Mouse (Mus musculus) CH12.LX (cell line): ENCODE data around the gene Anapc16. TPM values are rescaled to one million over a fixed set of nuclear protein-coding genes. Genes with fewer than 3 reads are reported as not detected.

Experiments used
- DNase-seq: peaks from one replicate; pipeline ENCODE4 v3.0.0-alpha.2; 2013; ENCODE audit errors: extremely low read depth
- H3K27ac ChIP-seq: 2 replicates; pipeline ENCODE4 v1.5.1; 2012; ENCODE audit warnings: low read depth, mild to moderate bottlenecking, control low read depth, moderate library complexity; ENCODE audit not compliant: insufficient read depth
- H3K27me3 ChIP-seq: replicated peaks from 2 replicates; pipeline ENCODE3; 2012; ENCODE audit warnings: inconsistent platforms
- H3K36me3 ChIP-seq, 2 experiments: replicated peaks in 1 of 2; 2 replicates each; pipeline versions ENCODE3 to v1.6.1; 2012; ENCODE audit warnings: inconsistent platforms in 1 of 2, low read length in 1 of 2, mild to moderate bottlenecking in 1 of 2, mixed read lengths in 1 of 2, moderate library complexity in 1 of 2; ENCODE audit not compliant: control insufficient read depth in 1 of 2, insufficient read depth in 1 of 2
- H3K4me1 ChIP-seq, 2 experiments: 2 replicates each; pipeline ENCODE4 v1.6.1; 2012; ENCODE audit warnings: inconsistent platforms in 1 of 2, moderate library complexity in 1 of 2; ENCODE audit not compliant: insufficient read depth in 2 of 2, control insufficient read depth in 1 of 2
- H3K4me2 ChIP-seq: 2 replicates; pipeline ENCODE4 v1.6.1; 2012; ENCODE audit warnings: low read depth, mild to moderate bottlenecking, control low read depth; ENCODE audit not compliant: poor library complexity, insufficient read depth, severe bottlenecking
- H3K4me3 ChIP-seq, 3 experiments: fragments of 150-350 bp in 1 of 3; sonication (generic) in 1 of 3; replicated peaks in 1 of 3; 2 replicates each; pipeline versions ENCODE3 to v1.5.1; 2011 to 2012; ENCODE audit warnings: low read depth in 2 of 3, low read length in 2 of 3, mild to moderate bottlenecking in 2 of 3, moderate library complexity in 2 of 3, control low read depth in 1 of 3, improper control_type of control experiment in 1 of 3, inconsistent platforms in 1 of 3, mixed read lengths in 1 of 3; ENCODE audit not compliant: poor library complexity in 1 of 3
- H3K79me2 ChIP-seq: replicated peaks from 2 replicates; pipeline ENCODE4 v1.6.1; 2012; ENCODE audit warnings: mild to moderate bottlenecking, moderate library complexity; ENCODE audit not compliant: control insufficient read depth, poor library complexity, insufficient read depth, severe bottlenecking; ENCODE audit errors: extremely low read depth
- H3K9ac ChIP-seq: 2 replicates; pipeline ENCODE4 v1.6.1; 2012; ENCODE audit warnings: low read depth, mild to moderate bottlenecking, control low read depth, moderate library complexity; ENCODE audit not compliant: insufficient read depth
- H3K9me3 ChIP-seq: replicated peaks from 2 replicates; pipeline ENCODE3; 2012; ENCODE audit warnings: low read length, inconsistent platforms, mixed read lengths
- CHD2 ChIP-seq: IDR thresholded peaks from 2 replicates; pipeline ENCODE4 v1.6.1; 2011; ENCODE audit warnings: low read length, improper control_type of control experiment
- CTCF ChIP-seq, 2 experiments: IDR thresholded peaks in 1 of 2; conservative IDR thresholded peaks in 1 of 2; 2 replicates each; pipeline ENCODE4 v1.5.1; 2011 to 2012; ENCODE audit warnings: low read depth in 2 of 2, low read length in 2 of 2, improper control_type of control experiment in 1 of 2, inconsistent platforms in 1 of 2, mild to moderate bottlenecking in 1 of 2, moderate library complexity in 1 of 2
- EP300 ChIP-seq: IDR thresholded peaks from 2 replicates; pipeline ENCODE4 v1.6.1; 2011; ENCODE audit warnings: low read length, improper control_type of control experiment
- ETS1 ChIP-seq: conservative IDR thresholded peaks from 2 replicates; pipeline ENCODE4 v1.6.1; 2012; ENCODE audit warnings: low read depth, mild to moderate bottlenecking, inconsistent platforms, low read length, improper control_type of control experiment, moderate library complexity
- GABPA ChIP-seq: IDR thresholded peaks from 2 replicates; pipeline ENCODE4 v1.6.1; 2012; ENCODE audit warnings: low read depth, low read length, improper control_type of control experiment, inconsistent platforms; ENCODE audit not compliant: insufficient replicate concordance
- HCFC1 ChIP-seq: IDR thresholded peaks from 2 replicates; pipeline ENCODE4 v1.6.1; 2012; ENCODE audit warnings: low read depth, mild to moderate bottlenecking, inconsistent platforms, low read length, improper control_type of control experiment
- JUN ChIP-seq: IDR thresholded peaks from 2 replicates; pipeline ENCODE4 v1.6.1; 2011; ENCODE audit warnings: low read depth, mild to moderate bottlenecking, low read length, improper control_type of control experiment, moderate library complexity; ENCODE audit not compliant: insufficient read depth
- JUND ChIP-seq: conservative IDR thresholded peaks from 2 replicates; pipeline ENCODE4 v1.6.1; 2011; ENCODE audit warnings: low read depth, low read length, improper control_type of control experiment
- MAFK ChIP-seq: IDR thresholded peaks from 2 replicates; pipeline ENCODE4 v1.6.1; 2011; ENCODE audit warnings: low read length, improper control_type of control experiment; ENCODE audit not compliant: insufficient replicate concordance
- MAZ ChIP-seq: IDR thresholded peaks from 2 replicates; pipeline ENCODE4 v1.6.1; 2012; ENCODE audit warnings: low read depth, mild to moderate bottlenecking, inconsistent platforms, low read length, improper control_type of control experiment, moderate library complexity
- MEF2A ChIP-seq: IDR thresholded peaks from 2 replicates; pipeline ENCODE4 v1.6.1; 2014; ENCODE audit warnings: low read depth, mild to moderate bottlenecking, inconsistent platforms, low read length, improper control_type of control experiment, borderline replicate concordance
- MYC ChIP-seq: IDR thresholded peaks from 2 replicates; pipeline ENCODE4 v1.6.1; 2011; ENCODE audit warnings: low read depth, mild to moderate bottlenecking, improper control_type of control experiment, low read length
- NRF1 ChIP-seq: IDR thresholded peaks from 2 replicates; pipeline ENCODE4 v1.6.1; 2014; ENCODE audit warnings: low read depth, mild to moderate bottlenecking, inconsistent platforms, low read length, improper control_type of control experiment, moderate library complexity
- SMC3 ChIP-seq: IDR thresholded peaks from 2 replicates; pipeline ENCODE4 v1.6.1; 2011; ENCODE audit warnings: low read depth, low read length, improper control_type of control experiment
- ZC3H11A ChIP-seq: IDR thresholded peaks from 2 replicates; pipeline ENCODE4 v1.6.1; 2012; ENCODE audit warnings: low read depth, mild to moderate bottlenecking, inconsistent platforms, low read length, improper control_type of control experiment
- dilution Hi-C: fragments of 300-500 bp; cut with MboI; formaldehyde crosslinking; loops from 2 replicates; pipeline ENCODE4 v1.14.3; 2020; ENCODE audit warnings: low sequenced_read_pairs; ENCODE audit not compliant: extremely low pct_unique_long_range_greater_than_20kb, extremely low pct_ligation_motif_present
- in situ Hi-C: fragments of 300-500 bp; cut with MboI; formaldehyde crosslinking; loops from 3 replicates; pipeline ENCODE4 v1.14.3; 2019; ENCODE audit warnings: low sequenced_read_pairs, low pct_ligation_motif_present, low pct_unique_long_range_greater_than_20kb, mixed read lengths
- polyA plus RNA-seq: library from polyadenylated mRNA; unstranded; fragments of >175 nt; gene quantifications from 2 replicates; pipeline ENCODE4 v1.2.1, GENCODE M21; 2012; ENCODE audit warnings: low read depth; ENCODE audit not compliant: insufficient read length
- total RNA-seq, 2 experiments: library from RNA; depleted of rRNA; stranded (reverse); fragments of 300-350 nt in 1 of 2; fragments of >200 nt in 1 of 2; gene quantifications; 2 replicates each; pipeline ENCODE4 v1.2.3; 2012 to 2014

The Anapc16 gene
- total and polyA plus RNA-seq, 3 experiments = 43.9 to 67.6 (median 64.9) TPM

DNA sequence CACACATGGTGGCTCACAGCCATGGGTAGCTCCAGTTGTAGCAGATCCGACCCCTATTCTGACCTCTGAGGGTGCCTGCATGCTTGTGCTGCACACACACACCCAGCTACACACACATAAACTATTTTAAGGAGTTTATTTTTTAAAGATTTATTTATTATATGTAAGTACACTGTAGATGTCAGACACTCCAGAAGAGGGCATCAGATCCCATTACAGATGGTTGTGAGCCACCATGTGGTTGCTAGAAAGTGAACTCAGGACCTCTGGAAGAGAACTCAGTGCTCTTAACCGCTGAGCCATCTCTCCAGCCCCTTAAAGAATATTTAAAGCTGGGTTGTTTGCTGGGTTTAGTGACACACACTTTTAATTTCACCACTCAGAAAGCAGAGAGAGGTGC lies 16.4 kb upstream of the Anapc16 start:
- DNase-seq = no peak
- no peaks in the 10 kb centered on the region for H3K79me2 ChIP-seq
- H3K36me3 ChIP-seq = peaks cover 35 to 82% of the 10 kb centered on the region in 2 experiments
- H3K9me3 ChIP-seq = no peaks in the 10 kb centered on the region
- dilution Hi-C loops = no loop called here
- H3K27me3 ChIP-seq = no peaks in the 10 kb centered on the region
- H3K9ac ChIP-seq = no peak overlapping the region
- peak in 1 of 2 experiments; percentile 45; a peak in 2 of 4 replicates for TF ChIP-seq CTCF (conservative IDR thresholded peaks at IDR 0.05 in 1 of 2, IDR thresholded peaks at IDR 0.05 in 1 of 2; ENCODE audit: low read depth in 2 of 2, low read length in 2 of 2)
- TF ChIP-seq GABPA = no peak
- no peak for TF ChIP-seq MYC
- TF ChIP-seq CHD2 = no peak
- TF ChIP-seq NRF1 = no peak
- no peak for TF ChIP-seq HCFC1
- TF ChIP-seq EP300 = no peak
- TF ChIP-seq MAZ = no peak
- no peak overlapping the region for H3K4me3 ChIP-seq
- peaks cover 0 to 8% of the 10 kb centered on the region in 2 experiments; a peak in 2 of 4 replicates for H3K4me1 ChIP-seq
- H3K4me2 ChIP-seq = no peak overlapping the region
- H3K27ac ChIP-seq = no peak overlapping the region
- in situ Hi-C loops = no loop called here

DNA sequence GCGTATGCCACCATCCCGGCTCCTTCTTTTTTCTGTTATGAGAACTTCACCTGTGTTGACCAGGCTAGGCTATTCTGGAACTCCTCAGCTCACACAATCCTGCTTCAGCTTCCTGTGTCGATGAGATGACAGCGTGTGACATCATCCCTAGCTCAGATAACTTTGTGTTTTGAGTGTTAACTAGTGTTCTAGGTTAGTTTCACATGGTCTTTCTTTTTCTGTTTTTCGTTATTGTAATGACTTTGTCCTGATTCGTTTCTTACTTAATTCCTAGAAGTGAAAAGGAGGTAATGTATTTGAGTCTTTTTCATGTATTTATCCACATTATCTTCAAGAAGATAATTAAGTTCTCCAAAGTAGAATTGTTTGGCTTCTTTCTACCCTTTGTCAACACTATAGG lies 13.3 kb upstream of the Anapc16 start:
- in situ Hi-C loops (no loop called here), dilution Hi-C loops (no loop called here)
- Histone ChIP-seq H3K36me3 (peaks cover 40 to 83% of the 10 kb centered on the region in 2 experiments), H3K9ac (no peak overlapping the region), H3K27ac (peak overlapping the region; percentile 27), H3K79me2 (no peaks in the 10 kb centered on the region), H3K9me3 (no peaks in the 10 kb centered on the region), H3K27me3 (no peaks in the 10 kb centered on the region), H3K4me3 (no peak overlapping the region), H3K4me2 (peak overlapping the region; percentile 4; the same call in 1 of the 2 replicates), H3K4me1 (peaks cover 0 to 8% of the 10 kb centered on the region in 2 experiments; a peak in 2 of 4 replicates)
- TF ChIP-seq ETS1 = no peak
- no peak for TF ChIP-seq SMC3
- TF ChIP-seq HCFC1 = no peak
- TF ChIP-seq JUN = peak; percentile 55
- TF ChIP-seq ZC3H11A = no peak
- TF ChIP-seq JUND = peak; percentile 79
- no peak for TF ChIP-seq MAFK
- no peak for TF ChIP-seq MEF2A
- no peak for DNase-seq
